Mouse (Mus musculus) hindbrain, embryonic 12.5 days (tissue): ENCODE results near the gene BC051665. TPM values are rescaled to one million over a fixed set of nuclear protein-coding genes. Genes with fewer than 3 reads are reported as not detected.

ENCODE experiments used
- ATAC-seq: fragments of 200-750 bp; cut with Nextera tagmentation; 2 replicates; pipeline ENCODE4 v1.8.0; 2017; ENCODE audit warnings: moderate TSS enrichment; ENCODE audit not compliant: low FRiP score
- H3K27ac ChIP-seq: fragments of 300-500 bp; sonication (generic); 2 replicates; pipeline ENCODE4 v1.5.1; 2016; ENCODE audit warnings: mild to moderate bottlenecking
- H3K27me3 ChIP-seq: fragments of 300-500 bp; sonication (generic); 2 replicates; pipeline ENCODE4 v1.6.1; 2016; ENCODE audit warnings: mild to moderate bottlenecking
- H3K36me3 ChIP-seq: fragments of 300-500 bp; sonication (generic); 2 replicates; pipeline ENCODE4 v1.6.1; 2016; ENCODE audit warnings: mild to moderate bottlenecking
- H3K4me1 ChIP-seq: fragments of 300-500 bp; sonication (generic); 2 replicates; pipeline ENCODE4 v1.6.1; 2016
- H3K4me2 ChIP-seq: fragments of 300-500 bp; sonication (generic); replicated peaks from 2 replicates; pipeline ENCODE4 v1.6.1; 2016; ENCODE audit warnings: mild to moderate bottlenecking
- H3K4me3 ChIP-seq: fragments of 300-500 bp; sonication (generic); 2 replicates; pipeline ENCODE4 v1.5.1; 2016; ENCODE audit warnings: mild to moderate bottlenecking
- H3K9ac ChIP-seq: fragments of 300-500 bp; sonication (generic); 2 replicates; pipeline ENCODE4 v1.6.1; 2016; ENCODE audit warnings: mild to moderate bottlenecking, moderate library complexity
- H3K9me3 ChIP-seq: fragments of 300-500 bp; sonication (generic); replicated peaks from 2 replicates; pipeline ENCODE4 v1.6.1; 2016; ENCODE audit warnings: mild to moderate bottlenecking
- WGBS: fragments of 180-500 bp; shearing (Covaris S2); methylation state at CpG from one replicate; pipeline ENCODE4 v1.1.7; 2016; 5-methylcytosine and 5-hydroxymethylcytosine counted together
- polyA plus RNA-seq: library from polyadenylated mRNA; unstranded; fragments of >200 nt; fragmentation: Nextera tagmentation; extraction: Ambion mirVana; gene quantifications from 2 replicates; pipeline ENCODE4 v1.2.1, GENCODE M21; 2016

The BC051665 gene
- polyA plus RNA-seq = not detected in 2 replicates

DNA sequence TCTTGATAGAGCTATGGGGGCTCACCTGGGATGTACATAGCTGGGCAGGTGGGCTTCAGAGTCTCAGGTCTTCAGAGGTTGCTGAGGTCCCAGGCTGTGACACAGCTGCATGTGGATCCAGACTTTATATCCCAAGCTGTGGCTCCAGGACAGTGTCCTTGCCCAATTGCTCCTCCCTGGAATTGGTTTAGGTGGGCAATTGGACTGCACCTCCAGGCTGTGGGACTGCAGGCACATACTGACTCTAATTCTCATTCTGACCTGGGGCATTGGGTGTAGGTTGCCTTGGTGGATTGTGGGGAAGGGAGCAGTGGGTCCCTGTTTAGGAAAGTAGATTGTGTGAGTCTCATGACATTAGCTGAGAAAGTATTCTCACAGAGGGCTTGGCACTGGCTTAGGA lies at the start of gene BC051665:
BC051665 (minus strand) TSS at position 101 of the 400 bp plus-strand sequence.
- Histone ChIP-seq H3K4me1 (no peaks in the 10 kb centered on the region), H3K27me3 (no peaks in the 10 kb centered on the region), H3K9ac (no peak within 1 kb of the TSS), H3K4me3 (no peak within 1 kb of the TSS), H3K27ac (no peak within 1 kb of the TSS), H3K9me3 (no peaks in the 10 kb centered on the region), H3K4me2 (no peak within 1 kb of the TSS), H3K36me3 (no peaks in the 10 kb centered on the region)
- no peak for ATAC-seq

DNA sequence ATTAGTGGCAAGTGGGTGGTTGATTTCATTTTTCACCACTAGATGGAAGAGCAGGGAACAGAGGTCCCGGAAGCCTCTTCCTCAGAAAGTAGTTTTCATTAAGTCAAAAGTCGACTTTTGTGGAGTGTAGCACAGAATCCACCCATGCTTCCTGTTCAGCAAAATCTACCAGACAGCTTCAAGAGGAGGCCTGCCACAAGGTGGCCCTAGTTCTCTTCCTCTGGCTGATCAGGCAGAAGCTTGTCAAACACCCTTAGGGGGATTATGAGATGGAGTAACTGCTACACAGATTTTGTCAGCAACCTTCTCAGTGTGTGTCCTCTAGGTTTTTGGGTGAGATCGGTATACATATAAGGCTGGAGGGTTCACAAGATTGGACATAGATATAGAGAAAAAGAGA lies 39.9 kb upstream of the BC051665 start:
- H3K36me3 ChIP-seq = no peaks in the 10 kb centered on the region

DNA sequence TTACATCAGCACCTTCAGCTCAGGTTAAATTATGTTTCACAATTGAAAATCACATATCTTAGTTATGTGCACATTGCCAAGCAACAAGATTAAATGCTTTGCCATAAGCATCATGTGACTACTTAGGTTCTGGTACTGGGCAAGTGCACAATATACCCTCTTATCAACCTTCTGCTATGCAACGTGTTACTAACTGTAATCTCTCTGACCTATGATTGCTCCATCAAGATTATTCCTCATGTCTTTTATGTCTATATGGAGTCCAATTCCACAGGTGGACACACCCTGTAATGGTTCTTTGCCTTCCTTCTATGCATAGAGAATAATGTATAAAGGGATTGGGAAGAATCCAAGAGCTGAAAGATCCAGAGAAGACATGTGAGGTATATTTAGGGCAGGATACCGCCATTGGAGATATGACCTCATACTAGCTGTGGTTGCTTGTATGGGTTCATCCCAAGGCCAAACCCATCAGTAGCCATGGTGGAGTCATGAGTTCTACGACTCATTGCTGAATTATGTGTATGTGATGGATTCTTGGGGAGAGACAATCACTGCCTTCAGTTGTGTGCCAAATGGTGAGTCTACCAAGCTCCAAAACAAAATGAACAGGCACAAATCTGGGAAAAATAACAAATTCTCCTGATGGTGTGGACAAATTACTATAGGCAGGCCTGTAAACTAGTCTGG lies 34.5 kb upstream of the BC051665 start:
- Histone ChIP-seq H3K4me1 (no peaks in the 10 kb centered on the region), H3K27me3 (no peaks in the 10 kb centered on the region), H3K9ac (no peak overlapping the region), H3K27ac (no peak overlapping the region), H3K4me3 (no peak overlapping the region), H3K36me3 (no peaks in the 10 kb centered on the region), H3K9me3 (no peaks in the 10 kb centered on the region), H3K4me2 (no peak overlapping the region)
- WGBS = 77% methylated on average over 3 of the region's 3 CpGs
- no peak for ATAC-seq

More for the DNA sequence above, 39.9 kb upstream of the BC051665 start:
- Histone ChIP-seq H3K4me3 (no peak overlapping the region), H3K9me3 (no peaks in the 10 kb centered on the region), H3K27ac (no peak overlapping the region), H3K4me1 (no peaks in the 10 kb centered on the region), H3K9ac (no peak overlapping the region), H3K4me2 (no peak overlapping the region), H3K27me3 (no peaks in the 10 kb centered on the region)
- no peak for ATAC-seq
- WGBS = 63% methylated on average over 3 of the region's 3 CpGs

GRCm38 (mm10) chr13:60819469-60819868 lies 33.3 kb upstream of the BC051665 start:
- 11% methylated on average over 7 of the region's 7 CpGs for WGBS
- Histone ChIP-seq H3K36me3 (no peaks in the 10 kb centered on the region), H3K4me2 (no peak overlapping the region), H3K4me1 (no peaks in the 10 kb centered on the region), H3K4me3 (no peak overlapping the region), H3K27me3 (no peaks in the 10 kb centered on the region), H3K9me3 (no peaks in the 10 kb centered on the region), H3K27ac (no peak overlapping the region), H3K9ac (no peak overlapping the region)
- no peak for ATAC-seq

- ATAC-seq = no peak
- Histone ChIP-seq H3K27ac (no peak overlapping the region), H3K9me3 (no peaks in the 10 kb centered on the region), H3K4me3 (no peak overlapping the region), H3K4me2 (no peak overlapping the region), H3K36me3 (no peaks in the 10 kb centered on the region), H3K4me1 (no peaks in the 10 kb centered on the region), H3K9ac (no peak overlapping the region), H3K27me3 (no peaks in the 10 kb centered on the region)
- 48% methylated on average over 1 of the region's 1 CpGs for WGBS
Measured at GRCm38 (mm10) chr13:60813722-60814121, 27.6 kb upstream of the BC051665 start.

- 88% methylated on average over 6 of the region's 6 CpGs for WGBS
- Histone ChIP-seq H3K9me3 (no peaks in the 10 kb centered on the region), H3K4me3 (no peak overlapping the region), H3K4me1 (no peaks in the 10 kb centered on the region), H3K9ac (no peak overlapping the region), H3K27me3 (no peaks in the 10 kb centered on the region), H3K4me2 (no peak overlapping the region), H3K36me3 (no peaks in the 10 kb centered on the region), H3K27ac (no peak overlapping the region)
- ATAC-seq = no peak
Measured at GRCm38 (mm10) chr13:60812768-60813167, 26.6 kb upstream of the BC051665 start.

- 82% methylated on average over 2 of the region's 2 CpGs for WGBS
- ATAC-seq = no peak
- H3K9ac ChIP-seq = no peak overlapping the region
Measured at GRCm38 (mm10) chr13:60809690-60810089, 23.5 kb upstream of the BC051665 start.

GRCm38 (mm10) chr13:60802749-60803148 lies 16.6 kb upstream of the BC051665 start, which contains the start of gene Ctsll3:
Gene Ctsll3, minus strand, starts transcription at chr13:60802849.
- Histone ChIP-seq H3K36me3 (no peaks in the 10 kb centered on the region), H3K9ac (no peak within 1 kb of the TSS), H3K27me3 (no peaks in the 10 kb centered on the region), H3K9me3 (no peaks in the 10 kb centered on the region), H3K27ac (no peak within 1 kb of the TSS), H3K4me2 (no peak within 1 kb of the TSS), H3K4me1 (no peaks in the 10 kb centered on the region), H3K4me3 (no peak within 1 kb of the TSS)
- ATAC-seq = no peak
- 68% methylated on average over 1 of the region's 1 CpGs for WGBS

More at GRCm38 (mm10) chr13:60809690-60810089, 23.5 kb upstream of the BC051665 start:
- no peaks in the 10 kb centered on the region for H3K27me3 ChIP-seq
- no peak overlapping the region for H3K4me3 ChIP-seq
- H3K9me3 ChIP-seq = no peaks in the 10 kb centered on the region
- no peak overlapping the region for H3K4me2 ChIP-seq
- no peaks in the 10 kb centered on the region for H3K36me3 ChIP-seq
- no peaks in the 10 kb centered on the region for H3K4me1 ChIP-seq
- H3K27ac ChIP-seq = no peak overlapping the region

DNA sequence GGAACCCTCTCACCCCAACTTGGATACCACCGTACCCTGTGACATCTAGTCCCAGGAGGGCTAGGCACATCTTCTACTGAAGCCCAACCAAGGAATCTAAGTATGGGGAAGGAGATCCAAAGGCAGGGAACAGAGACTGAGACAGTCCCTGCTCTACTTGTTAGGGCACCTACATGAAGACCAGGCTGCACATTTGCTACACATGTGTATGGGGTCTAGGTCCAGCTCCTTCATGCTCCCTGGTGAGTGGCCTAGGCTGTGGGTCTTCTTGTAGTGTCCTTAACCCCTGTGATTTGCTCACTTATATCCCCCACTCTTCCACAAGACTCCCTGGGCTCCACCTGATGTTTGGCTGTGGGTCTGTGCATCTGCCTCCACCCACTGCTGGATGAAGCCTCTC lies 3.3 kb upstream of the BC051665 start:
- H3K27ac ChIP-seq = no peak overlapping the region
- H3K9ac ChIP-seq = no peak overlapping the region
- no peak overlapping the region for H3K4me2 ChIP-seq
- no peak for ATAC-seq
- no peaks in the 10 kb centered on the region for H3K27me3 ChIP-seq
- 94% methylated on average over 1 of the region's 1 CpGs for WGBS
- no peaks in the 10 kb centered on the region for H3K36me3 ChIP-seq
- no peaks in the 10 kb centered on the region for H3K9me3 ChIP-seq
- H3K4me1 ChIP-seq = no peaks in the 10 kb centered on the region
- no peak overlapping the region for H3K4me3 ChIP-seq

GRCm38 (mm10) chr13:60783301-60783700 lies 2.9 kb downstream of the BC051665 start:
- no peaks in the 10 kb centered on the region for H3K36me3 ChIP-seq
- no peaks in the 10 kb centered on the region for H3K4me1 ChIP-seq
- ATAC-seq = no peak
- no peak overlapping the region for H3K4me3 ChIP-seq
- H3K9me3 ChIP-seq = no peaks in the 10 kb centered on the region
- no peaks in the 10 kb centered on the region for H3K27me3 ChIP-seq
- no peak overlapping the region for H3K9ac ChIP-seq
- H3K27ac ChIP-seq = no peak overlapping the region
- H3K4me2 ChIP-seq = no peak overlapping the region
- 84% methylated on average over 7 of the region's 7 CpGs for WGBS

DNA sequence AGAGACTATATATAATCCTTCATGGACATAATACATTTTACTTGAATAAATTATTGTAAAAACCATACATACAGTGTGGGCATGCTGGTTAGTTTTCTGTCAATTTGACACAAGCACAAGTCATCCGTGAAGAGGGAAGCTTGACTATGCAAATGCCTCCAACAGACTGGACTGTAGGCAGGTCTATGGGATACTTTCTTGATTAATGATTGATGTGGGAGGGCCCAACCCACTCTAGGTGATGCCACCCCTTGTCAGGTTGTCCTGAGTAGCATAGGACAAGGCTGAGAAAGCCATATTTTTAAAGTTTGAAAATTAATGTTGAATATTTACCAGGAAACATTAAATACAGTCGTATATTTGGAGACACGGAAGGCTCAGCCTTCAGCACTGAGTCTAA lies 5.6 kb downstream of the BC051665 start:
- Histone ChIP-seq H3K27ac (no peak overlapping the region), H3K36me3 (no peaks in the 10 kb centered on the region), H3K9ac (no peak overlapping the region), H3K4me2 (no peak overlapping the region), H3K4me3 (no peak overlapping the region), H3K9me3 (no peaks in the 10 kb centered on the region), H3K4me1 (no peaks in the 10 kb centered on the region), H3K27me3 (no peaks in the 10 kb centered on the region)
- ATAC-seq = no peak
- 85% methylated on average over 3 of the region's 3 CpGs for WGBS

GRCm38 (mm10) chr13:60761161-60761560 lies 25.0 kb downstream of the BC051665 start:
- H3K27ac ChIP-seq = no peak overlapping the region
- no peak overlapping the region for H3K9ac ChIP-seq
- peaks cover 50% of the 10 kb centered on the region for H3K36me3 ChIP-seq
- H3K4me1 ChIP-seq = no peaks in the 10 kb centered on the region
- no peak for ATAC-seq
- 92% methylated on average over 17 of the region's 17 CpGs for WGBS
- no peaks in the 10 kb centered on the region for H3K9me3 ChIP-seq
- H3K4me3 ChIP-seq = no peak overlapping the region
- H3K27me3 ChIP-seq = no peaks in the 10 kb centered on the region
- no peak overlapping the region for H3K4me2 ChIP-seq

DNA sequence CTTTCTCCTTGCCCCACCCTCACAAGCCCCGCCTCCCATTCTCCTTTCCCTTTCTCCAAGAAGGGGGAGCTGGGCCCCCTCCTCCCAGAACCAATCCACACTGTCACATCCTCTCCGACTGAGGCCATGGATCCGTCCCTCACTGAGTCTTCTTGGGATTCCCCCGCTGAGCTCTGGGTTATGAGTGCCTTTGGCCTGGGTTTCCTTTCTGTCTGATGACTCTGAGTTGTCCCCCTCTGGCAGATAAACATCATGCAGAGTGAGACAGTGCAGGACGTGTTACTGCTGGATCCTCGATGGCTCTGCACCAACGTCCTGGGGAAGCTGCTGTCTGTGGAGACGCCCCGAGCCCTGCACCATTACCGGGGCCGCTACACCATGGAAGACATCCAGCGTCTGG lies 25.8 kb downstream of the BC051665 start:
- Histone ChIP-seq H3K9ac (no peak overlapping the region), H3K27ac (no peak overlapping the region), H3K9me3 (no peaks in the 10 kb centered on the region), H3K27me3 (no peaks in the 10 kb centered on the region), H3K36me3 (peaks cover 54% of the 10 kb centered on the region), H3K4me2 (no peak overlapping the region), H3K4me3 (no peak overlapping the region), H3K4me1 (no peaks in the 10 kb centered on the region)
- 0 out of 2 replicates have a peak, but pooled peaks have one; percentile 16 for ATAC-seq
- WGBS = 93% methylated on average over 12 of the region's 12 CpGs
